Mouse (Mus musculus): ENCODE data around the gene Tmem169.

GRCm38 (mm10) chr1:72326162-72326821 lies 42.1 kb downstream of the Tmem169 start:
- no peak for TF ChIP-seq POLR2A (IDR thresholded peaks at IDR 0.05; ENCODE audit: low read depth, low read length)
- TF ChIP-seq CTCF (conservative IDR thresholded peaks at IDR 0.05; ENCODE audit: insufficient read depth, insufficient read length, low read depth, low read length), result no peak

All from kidney, adult 2 months (tissue).